Mouse (Mus musculus): ENCODE measurements at regions not wholly inside any gene's neighbourhood (a gene's known extent, or its start where the extent isn't known, plus 50 kb on each side); places are given as distances from the start of the nearest gene placed in this dataset. TPM values are rescaled to one million over a fixed set of nuclear protein-coding genes. Genes with fewer than 3 reads are reported as not detected.
A peak's percentile ranks its signal among the peaks of the same experiment; 100 is the strongest.

GRCm38 (mm10) chr7:61878585-61878984 lies 467.8 kb upstream of the Ndn start:
- H3K4me2 ChIP-seq (ENCODE audit: low read depth, low read length), result no peak overlapping the region

More at GRCm38 (mm10) chr7:61878585-61878984, 467.8 kb upstream of the Ndn start:
- no peak for ATAC-seq (ENCODE audit: insufficient read depth, low FRiP score)
- H3K36me3 ChIP-seq (ENCODE audit: control insufficient read depth, insufficient read depth, low read length), result no peaks in the 10 kb centered on the region
- H3K9me3 ChIP-seq (replicated peaks; ENCODE audit: control insufficient read depth, low read length), result no peaks in the 10 kb centered on the region
- H3K27ac ChIP-seq (ENCODE audit: low read length), result no peak overlapping the region
- no peaks in the 10 kb centered on the region for H3K4me1 ChIP-seq (ENCODE audit: control insufficient read depth, insufficient read depth, low read length)
- H3K4me3 ChIP-seq (replicated peaks; ENCODE audit: low read length), result no peak overlapping the region
- H3K9ac ChIP-seq (ENCODE audit: low read length), result no peak overlapping the region
- no peaks in the 10 kb centered on the region for H3K27me3 ChIP-seq (ENCODE audit: control insufficient read depth, insufficient read depth, low read length)

MicroRNA genes in the stretch of these regions (microRNA counts, 519-probe panel; counts per million panel counts)
- microRNA mmu-miR-344, result 1,142 counts per million, percentile 8 among the panel's probes with 10 or more counts

Small RNA genes in the stretch of these regions (microRNA-seq; reads per million reads assigned to microRNA genes)
- gene Gm22466 (not detected), gene Gm23490 (not detected), gene Gm23873 (4.0 reads per million, percentile 22 among the genes with 10 or more reads in this experiment), gene Gm23917 (not detected), gene Gm23962 (not detected), gene Gm25533 (not detected), gene Mir344 (not detected), gene Mir344b (0.66 reads per million), gene Mir344c (0.83 reads per million), gene Mir344d-1 (not detected), gene Mir344d-2 (not detected), gene Mir344d-3 (not detected), gene Mir344e (1.3 reads per million), gene Mir344h-1 (not detected), gene Mir344h-2 (not detected)

Measured in stomach, embryonic 16.5 days (tissue).